Mouse (Mus musculus) gastrocnemius, adult 2 months (tissue): ENCODE data around the gene Exoc3l2. TPM values are rescaled to one million over a fixed set of nuclear protein-coding genes. Genes with fewer than 3 reads are reported as not detected.
A peak's percentile ranks its signal among the peaks of the same experiment; 100 is the strongest.

Experiments
- DNase-seq: peaks from one replicate; pipeline ENCODE4 v3.0.0; 2022
- H3K27ac ChIP-seq: fragments of 200-600 bp; 2 replicates; pipeline ENCODE4 v1.8.1; 2022; ENCODE audit warnings: mild to moderate bottlenecking
- H3K4me3 ChIP-seq: fragments of 200-600 bp; 2 replicates; pipeline ENCODE4 v1.8.1; 2022; ENCODE audit warnings: mild to moderate bottlenecking, moderate library complexity
- CTCF ChIP-seq: fragments of 200-600 bp; IDR thresholded peaks from 2 replicates; pipeline ENCODE4 v1.8.1; 2022; ENCODE audit warnings: antibody characterized with exemption, mild to moderate bottlenecking, moderate library complexity
- intact Hi-C: fragments of 180-260 bp; cut with DNase I; formaldehyde crosslinking; loops from one replicate; pipeline ENCODE4 v1.15.1; 2025
- total RNA-seq, 2 experiments: library from RNA; stranded (reverse); gene quantifications; 2 replicates each; pipeline ENCODE4 v1.2.3; 2021

Exoc3l2 gene
- total RNA-seq, 2 experiments from 2014 or later: 0.41 to 0.73 TPM

DNA sequence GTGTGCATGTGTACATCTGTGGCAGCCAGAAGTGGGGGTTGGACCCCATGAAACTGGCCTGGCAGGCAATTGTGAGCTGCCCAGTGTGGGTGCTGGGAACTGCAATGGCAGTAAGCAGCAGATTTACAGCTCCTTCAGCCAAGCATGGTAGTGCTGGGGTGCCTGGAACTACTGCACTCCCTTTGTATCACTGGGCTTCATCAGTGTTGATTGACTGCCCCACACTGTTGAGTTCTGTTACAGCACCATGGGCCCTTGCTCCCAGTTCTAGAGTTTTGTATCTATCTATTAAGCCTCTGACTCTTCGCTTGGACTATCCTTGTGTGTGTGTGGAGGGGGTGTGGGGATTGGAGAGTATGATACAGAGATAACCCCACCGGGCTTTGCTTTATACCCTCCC is 14.0 kb downstream of the Exoc3l2 start:
- peak; percentile 12; the same call in 1 of the 2 replicates for TF ChIP-seq CTCF
- H3K4me3 ChIP-seq: no peak overlapping the region
- H3K27ac ChIP-seq: no peak overlapping the region
- intact Hi-C loops: no loop called here
- no peak for DNase-seq

DNA sequence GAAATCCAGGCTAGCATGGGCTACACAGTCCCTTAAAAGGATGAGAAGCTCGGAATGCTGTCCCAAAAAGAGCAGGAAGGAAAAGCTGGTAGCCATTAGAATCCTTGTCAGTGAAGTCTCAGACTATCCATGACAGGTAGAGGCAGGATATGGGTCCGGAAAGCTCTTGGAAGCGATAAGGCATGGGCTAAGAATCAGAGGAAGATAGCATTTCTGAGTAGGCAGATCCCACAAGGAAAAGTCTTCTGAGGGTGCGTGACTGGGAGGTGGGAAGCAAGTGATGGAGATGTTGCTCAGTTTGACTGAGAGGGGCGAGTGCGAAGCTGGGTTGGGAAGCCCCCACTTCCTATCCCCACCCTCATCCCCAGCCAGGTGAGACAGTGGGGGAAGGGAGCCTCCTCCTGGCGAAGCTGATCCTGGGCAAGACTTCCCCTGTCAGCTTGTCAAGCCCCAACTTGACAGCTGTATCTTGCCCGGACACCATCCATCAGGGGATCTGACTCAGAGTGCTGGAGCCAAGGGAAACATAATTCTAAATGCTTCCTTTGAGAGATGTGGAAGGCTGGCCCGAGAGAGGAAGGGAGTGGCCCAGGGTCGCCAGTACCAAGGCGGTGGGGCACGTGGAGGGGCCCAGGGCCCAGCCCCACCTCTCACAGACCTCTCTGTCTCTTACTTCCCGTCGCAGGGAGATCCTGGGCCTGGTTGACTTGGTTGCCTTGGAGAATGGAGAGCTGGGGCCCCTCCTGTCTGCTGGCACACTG is 14.7 kb downstream of the Exoc3l2 start:
- Histone ChIP-seq H3K27ac (no peak overlapping the region), H3K4me3 (no peak overlapping the region)
- DNase-seq: no peak
- TF ChIP-seq CTCF: no peak
- intact Hi-C loops: no loop called here

DNA sequence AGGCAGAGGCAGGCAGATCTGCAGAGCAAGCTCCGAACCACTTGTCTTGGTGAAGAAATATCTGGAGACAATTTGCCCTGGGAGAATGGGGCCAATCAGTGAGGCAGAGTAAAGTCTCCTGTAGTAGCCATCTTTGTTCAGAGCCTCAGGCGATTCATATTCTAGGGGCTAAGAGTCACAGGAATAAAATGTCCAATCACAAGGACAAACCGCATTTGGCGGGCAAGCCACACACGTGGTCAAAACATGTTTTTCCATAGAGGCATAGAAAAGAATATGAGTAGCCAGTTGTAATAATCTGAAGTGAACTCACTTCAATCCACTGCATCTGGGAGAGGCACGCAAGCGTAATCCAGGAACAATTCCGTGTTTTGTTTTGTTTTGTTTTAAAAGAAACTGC is 20.1 kb downstream of the Exoc3l2 start:
- no peak overlapping the region for H3K27ac ChIP-seq
- H3K4me3 ChIP-seq: no peak overlapping the region
- DNase-seq: no peak
- intact Hi-C loops: no loop called here
- TF ChIP-seq CTCF: no peak

DNA sequence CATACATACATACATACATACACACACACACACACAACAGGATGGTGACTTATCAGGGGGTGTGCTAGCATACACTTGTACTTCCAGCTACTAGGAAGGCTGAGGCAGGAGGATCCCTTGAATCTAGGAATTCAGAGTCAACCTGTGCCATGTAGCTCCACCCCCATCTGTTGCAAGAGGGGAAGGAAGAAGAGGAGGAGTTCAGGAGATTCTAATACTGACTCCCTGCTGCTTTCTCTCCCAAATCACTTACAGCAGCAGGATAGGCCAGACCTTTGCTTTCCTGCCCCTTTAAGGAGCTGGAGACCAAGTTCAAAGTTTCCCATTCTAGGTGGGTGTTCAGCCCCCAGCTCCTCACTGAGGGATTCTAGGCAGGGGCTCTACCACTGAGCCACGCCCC is 22.4 kb downstream of the Exoc3l2 start:
- TF ChIP-seq CTCF: no peak
- no peak for DNase-seq
- intact Hi-C loops: no loop called here
- H3K27ac ChIP-seq: no peak overlapping the region
- H3K4me3 ChIP-seq: no peak overlapping the region

DNA sequence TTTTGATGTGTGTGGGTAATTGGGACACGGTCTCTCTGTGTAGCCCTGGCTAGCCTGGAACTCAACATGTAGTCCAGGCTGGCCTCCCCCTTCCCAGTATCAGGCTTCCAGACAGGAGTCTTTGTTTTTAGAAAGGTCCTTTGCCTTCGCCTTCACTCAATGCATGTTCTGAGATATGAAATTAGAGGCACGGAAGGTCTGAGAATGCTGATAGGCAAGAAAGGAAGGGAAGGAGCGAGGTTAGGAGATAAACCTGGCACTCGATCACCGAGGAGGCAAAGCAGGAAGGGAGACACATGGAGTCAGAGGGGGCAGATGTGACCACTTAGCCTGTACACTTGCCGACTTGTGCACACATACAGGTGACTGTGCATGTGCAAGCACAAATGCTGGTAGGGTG is 23.4 kb downstream of the Exoc3l2 start:
- H3K4me3 ChIP-seq: no peak overlapping the region
- DNase-seq: no peak
- TF ChIP-seq CTCF: no peak
- H3K27ac ChIP-seq: no peak overlapping the region
- intact Hi-C loops: no loop called here

DNA sequence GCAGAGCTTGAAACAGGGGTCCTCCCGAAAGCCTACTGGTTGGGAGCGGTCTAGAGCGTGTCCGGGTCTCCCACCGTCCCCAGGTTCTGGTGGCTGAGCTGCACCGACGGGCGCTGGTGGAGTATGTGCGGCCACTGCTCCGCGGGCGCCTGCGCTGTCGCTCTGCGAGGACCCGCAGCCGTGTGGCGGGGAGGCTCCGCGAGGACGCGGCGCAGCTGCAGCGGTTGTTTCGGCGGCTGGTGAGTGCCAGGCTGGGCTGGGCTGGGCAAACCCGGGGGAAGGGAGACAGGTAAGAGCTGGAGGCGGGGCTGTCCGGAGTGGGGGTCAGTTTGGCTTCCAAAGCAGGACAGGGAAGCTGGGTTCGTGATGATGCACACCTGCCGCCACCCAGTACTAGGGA is 26.4 kb downstream of the Exoc3l2 start:
- intact Hi-C loops: no loop called here
- no peak overlapping the region for H3K4me3 ChIP-seq
- no peak for TF ChIP-seq CTCF
- no peak for DNase-seq
- no peak overlapping the region for H3K27ac ChIP-seq

DNA sequence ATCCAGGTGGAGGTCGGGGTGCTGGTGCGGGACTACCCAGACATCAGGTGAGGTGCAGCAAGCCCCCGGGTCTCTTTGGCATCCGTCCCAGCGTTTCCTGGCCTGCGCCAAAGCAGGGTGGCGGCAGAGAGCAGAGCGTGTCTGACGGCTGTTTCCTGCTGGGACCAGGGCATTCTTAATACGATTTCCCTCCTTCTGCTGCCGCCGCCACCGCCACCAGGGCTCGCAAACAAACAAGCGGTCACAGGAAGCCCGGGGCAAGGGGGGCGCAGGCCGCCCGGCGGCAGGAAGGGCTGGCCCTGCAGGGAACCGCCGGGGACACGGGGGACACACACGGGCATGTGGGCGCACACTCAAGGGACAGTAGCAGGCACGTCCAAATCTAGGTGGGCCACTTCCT is 28.6 kb downstream of the Exoc3l2 start:
- peak; percentile 19; the same call in 1 of the 2 replicates for TF ChIP-seq CTCF
- peak overlapping the region; percentile 47; the same call in 1 of the 2 replicates for H3K4me3 ChIP-seq
- H3K27ac ChIP-seq: peak overlapping the region; percentile 56
- intact Hi-C loops: no loop called here
- peak; percentile 43 for DNase-seq

DNA sequence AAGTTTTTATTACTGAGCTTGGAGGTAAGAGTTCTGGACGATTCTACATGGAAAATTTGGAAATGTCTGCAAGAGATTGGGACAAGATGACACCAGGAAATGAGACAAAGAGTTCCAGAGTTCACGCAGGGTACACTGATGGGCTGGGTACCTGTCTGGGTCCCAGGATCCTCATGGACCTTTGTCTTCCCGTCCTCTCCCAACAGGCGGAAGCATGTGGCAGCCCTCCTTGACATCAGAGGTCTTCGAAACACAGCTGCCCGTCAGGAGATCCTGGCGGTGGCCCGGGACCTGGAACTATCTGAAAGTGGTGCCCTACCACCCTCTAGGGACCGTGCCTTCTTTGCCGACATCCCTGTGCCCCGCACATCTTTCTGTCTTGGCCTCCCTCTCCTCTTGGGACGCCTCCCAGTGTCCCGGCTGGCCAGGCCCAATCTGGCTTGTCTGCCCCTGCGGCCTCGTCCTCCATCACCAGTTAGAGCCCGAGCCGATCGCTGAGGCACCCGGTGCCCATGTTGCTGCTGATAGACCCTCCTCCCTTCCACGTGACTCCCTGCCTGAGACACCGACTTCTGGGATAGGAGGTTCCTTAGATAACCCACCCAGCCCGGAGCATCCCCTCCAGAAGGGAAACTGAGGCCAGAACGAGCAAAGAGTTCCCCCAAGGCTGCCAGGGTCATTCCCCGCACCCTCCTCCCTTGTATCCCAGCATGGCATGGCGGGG is 31.8 kb downstream of the Exoc3l2 start:
- peak overlapping the region; percentile 46; the same call in 1 of the 2 replicates for H3K27ac ChIP-seq
- DNase-seq: no peak
- H3K4me3 ChIP-seq: no peak overlapping the region
- intact Hi-C loops: no loop called here
- TF ChIP-seq CTCF: no peak

DNA sequence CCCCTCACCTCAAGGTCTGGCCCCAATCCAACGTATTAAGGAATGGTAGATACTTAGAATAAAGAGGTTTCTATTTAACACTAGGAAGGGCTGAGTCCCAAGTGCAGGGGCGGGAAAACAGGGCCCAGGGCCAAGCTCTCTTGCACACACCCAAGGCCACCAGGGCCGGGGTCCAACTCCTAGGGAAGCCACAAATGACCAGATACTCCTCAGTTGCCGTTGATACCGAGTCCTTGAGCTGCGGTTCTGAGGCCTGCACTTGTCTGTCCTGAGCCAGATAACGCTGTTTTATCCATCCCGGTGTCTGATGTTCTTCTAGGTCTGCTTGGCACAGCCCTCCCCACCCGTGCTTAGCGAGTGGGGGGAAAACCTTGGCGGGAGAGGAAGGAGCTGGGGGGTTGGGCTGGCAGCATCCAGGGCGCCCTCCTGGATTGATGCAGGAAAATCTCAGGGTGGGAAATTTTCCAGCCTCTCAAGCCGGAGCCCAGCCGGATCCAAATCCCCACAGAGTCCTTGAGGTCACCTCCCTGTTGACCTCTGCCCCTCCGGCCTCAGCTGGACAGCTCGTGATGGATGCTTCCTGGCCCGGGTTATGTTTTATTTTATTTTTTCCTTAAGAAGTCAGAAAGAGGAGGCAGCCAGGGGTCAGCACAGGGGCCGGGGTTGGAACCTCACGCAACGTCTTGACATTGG is 32.5 kb downstream of the Exoc3l2 start:
- intact Hi-C loops: no loop called here
- Histone ChIP-seq H3K4me3 (no peak overlapping the region), H3K27ac (peak overlapping the region; percentile 46; the same call in 1 of the 2 replicates)
- peak; percentile 64 for DNase-seq
- TF ChIP-seq CTCF: no peak

DNA sequence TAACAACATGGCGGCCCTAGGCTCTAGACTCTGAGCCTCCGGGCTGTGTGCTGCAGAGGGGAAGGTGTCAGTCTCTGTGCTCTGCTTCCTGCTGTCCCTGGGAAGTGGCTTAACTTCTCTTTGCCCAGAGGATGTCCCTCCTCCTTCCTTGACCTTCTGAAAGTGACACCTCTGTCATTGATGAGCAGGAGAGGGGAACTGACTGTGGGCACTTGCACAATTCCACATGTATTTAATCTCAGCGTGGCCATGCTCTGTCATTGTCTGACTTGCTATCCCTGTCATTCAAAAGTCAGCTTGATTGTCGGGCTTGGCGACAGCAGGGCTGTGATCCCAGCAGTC is 33.1 kb downstream of the Exoc3l2 start:
- DNase-seq: no peak
- intact Hi-C loops: no loop called here
- H3K4me3 ChIP-seq: no peak overlapping the region
- TF ChIP-seq CTCF: no peak
- H3K27ac ChIP-seq: no peak overlapping the region

DNA sequence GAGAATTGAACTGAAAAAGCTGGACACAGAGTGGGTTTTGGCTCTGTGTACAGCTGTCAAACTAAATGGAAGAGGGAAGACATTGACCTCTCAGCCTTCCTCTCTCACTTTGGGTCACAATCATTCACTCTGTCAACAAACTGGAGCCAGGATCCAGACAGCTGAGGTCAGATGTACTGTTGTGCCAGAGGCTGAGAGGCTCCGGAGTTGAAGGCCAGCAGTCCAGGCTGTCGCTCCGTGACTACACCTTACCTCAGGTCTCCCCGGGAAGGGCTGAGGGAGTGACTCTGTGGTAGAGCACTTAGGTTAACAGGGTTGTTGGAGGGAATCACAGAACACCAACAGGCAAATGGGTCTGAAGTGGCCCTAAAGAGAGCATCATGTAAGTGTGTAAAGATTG is 35.2 kb downstream of the Exoc3l2 start:
- TF ChIP-seq CTCF: no peak
- Histone ChIP-seq H3K27ac (no peak overlapping the region), H3K4me3 (no peak overlapping the region)
- DNase-seq: no peak
- intact Hi-C loops: no loop called here

DNA sequence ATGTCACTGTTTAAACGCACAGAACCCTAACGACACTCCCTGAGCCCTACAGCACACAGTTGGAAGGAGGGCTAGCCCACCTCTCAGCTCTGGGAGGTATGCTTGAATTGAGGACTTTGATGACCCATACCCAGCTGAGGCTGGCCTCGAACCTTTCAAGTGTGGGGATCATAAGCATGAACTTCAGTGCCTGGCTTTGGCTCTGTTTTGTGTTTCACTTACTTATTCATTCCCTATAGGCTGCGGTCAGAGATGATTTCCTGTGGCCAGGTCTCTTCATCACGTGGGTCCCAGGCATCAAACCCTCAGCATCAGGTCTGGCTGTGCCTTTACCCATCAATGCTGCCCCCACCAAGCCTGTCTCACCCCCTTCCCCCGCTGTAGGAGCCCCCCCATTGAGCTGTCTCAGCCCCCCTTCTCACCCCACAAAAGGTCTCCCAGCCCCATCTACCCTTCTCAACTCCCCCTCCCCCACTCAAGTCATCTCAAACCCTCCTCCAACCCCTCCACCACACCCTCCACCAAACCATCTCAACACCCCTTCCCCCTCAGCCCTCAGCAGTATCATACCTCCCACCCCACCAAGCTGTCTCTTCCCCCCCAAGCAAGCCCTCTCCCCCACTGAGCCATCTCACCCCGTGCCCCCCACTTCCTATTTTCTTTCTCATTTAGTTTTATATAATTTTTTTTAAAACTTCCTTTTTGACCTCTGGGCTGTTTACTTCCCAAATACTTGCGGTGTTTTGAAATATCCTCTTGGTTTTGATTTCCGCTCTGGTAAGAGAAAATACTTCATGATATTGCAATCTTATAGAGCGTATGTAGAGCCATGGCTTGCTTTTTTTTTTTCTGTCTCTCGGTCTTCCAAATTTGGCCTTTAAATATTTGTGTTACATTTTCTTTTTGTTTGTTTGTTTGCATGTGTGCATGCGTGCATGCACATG is 37.6 kb downstream of the Exoc3l2 start:
- TF ChIP-seq CTCF: no peak
- intact Hi-C loops: loop anchor here (5.0 to 10.0 kb wide), 2 partner anchors 72 to 96 kb away; partner anchors contain the start of genes Ckm and Klc3
- no peak overlapping the region for H3K4me3 ChIP-seq
- DNase-seq: peak; percentile 12
- H3K27ac ChIP-seq: no peak overlapping the region
